Mouse (Mus musculus): ENCODE measurements around the gene Dnajc22.
"Not testable (repeated sequence)": the region's sequence is repeated elsewhere in the genome, so short reads cannot be mapped to it uniquely, and the experiment has no call there.

Dnajc22 gene

DNA sequence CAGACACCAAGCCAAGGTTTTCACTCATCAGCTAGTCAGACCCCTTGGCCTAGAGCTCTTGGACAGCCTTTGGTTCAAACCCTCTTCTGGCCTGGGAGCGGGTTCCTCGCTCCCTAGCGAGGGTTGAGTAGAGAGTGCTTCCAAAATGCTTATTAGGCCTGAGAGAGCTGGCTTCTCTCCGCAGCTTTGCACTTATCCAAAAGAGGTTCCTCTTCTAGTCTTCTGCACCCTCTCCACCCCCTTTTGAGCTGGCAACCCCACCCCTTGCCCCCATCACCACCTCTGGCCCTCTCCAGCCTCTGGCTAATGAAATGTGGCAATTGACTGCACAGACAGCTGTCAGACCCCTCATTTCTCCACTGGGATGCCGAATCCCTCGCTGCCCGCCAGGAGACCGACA, at the start of gene Dnajc22:
TSS of gene Dnajc22 (plus strand) at position 301 of the 400 bp plus-strand sequence.
- no peak for DNase-seq (ENCODE audit: low spot score in 2 of 2)

DNA sequence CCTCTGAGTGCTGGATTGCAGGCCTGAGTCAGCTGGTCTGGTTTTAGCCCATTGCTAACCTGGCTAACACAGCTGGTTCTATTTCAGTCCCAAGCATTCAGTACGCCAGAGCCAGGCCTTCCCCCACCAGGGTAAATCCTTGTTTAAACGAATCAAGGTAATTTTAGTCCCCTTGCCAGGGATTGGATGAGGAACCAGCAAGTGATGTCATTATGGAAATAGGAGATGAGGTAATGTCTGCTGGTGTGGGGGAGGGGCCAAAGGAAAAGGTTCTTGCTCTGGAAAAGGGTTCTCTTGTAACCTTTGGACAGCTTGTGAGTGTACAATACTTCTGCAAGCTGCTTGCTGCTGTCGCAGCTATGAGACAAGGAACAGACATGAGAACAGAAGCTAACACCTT, 48.1 kb upstream of the Dnajc22 start:
- DNase-seq (ENCODE audit: low spot score in 2 of 2): no peak

DNA sequence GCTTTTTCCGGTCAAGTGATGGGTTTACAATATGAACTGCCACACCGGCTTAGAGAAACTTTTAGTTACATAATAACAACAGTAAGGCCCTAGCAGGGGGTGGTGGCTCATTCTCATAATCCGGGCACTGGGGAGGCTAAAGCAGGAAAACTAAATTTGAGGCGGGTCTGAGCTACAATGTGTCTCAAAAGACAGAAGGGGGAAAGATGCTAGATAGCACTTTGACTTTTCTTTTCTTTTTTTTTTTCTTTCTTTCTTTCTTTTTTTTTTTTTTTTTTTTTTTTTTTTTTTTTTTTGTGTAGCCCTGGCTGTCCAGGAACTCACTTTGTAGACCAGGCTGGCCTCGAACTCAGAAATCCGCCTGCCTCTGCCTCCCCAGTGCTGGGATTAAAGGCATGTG, 47.2 kb upstream of the Dnajc22 start:
- DNase-seq (ENCODE audit: low spot score in 2 of 2): not testable (repeated sequence)

DNA sequence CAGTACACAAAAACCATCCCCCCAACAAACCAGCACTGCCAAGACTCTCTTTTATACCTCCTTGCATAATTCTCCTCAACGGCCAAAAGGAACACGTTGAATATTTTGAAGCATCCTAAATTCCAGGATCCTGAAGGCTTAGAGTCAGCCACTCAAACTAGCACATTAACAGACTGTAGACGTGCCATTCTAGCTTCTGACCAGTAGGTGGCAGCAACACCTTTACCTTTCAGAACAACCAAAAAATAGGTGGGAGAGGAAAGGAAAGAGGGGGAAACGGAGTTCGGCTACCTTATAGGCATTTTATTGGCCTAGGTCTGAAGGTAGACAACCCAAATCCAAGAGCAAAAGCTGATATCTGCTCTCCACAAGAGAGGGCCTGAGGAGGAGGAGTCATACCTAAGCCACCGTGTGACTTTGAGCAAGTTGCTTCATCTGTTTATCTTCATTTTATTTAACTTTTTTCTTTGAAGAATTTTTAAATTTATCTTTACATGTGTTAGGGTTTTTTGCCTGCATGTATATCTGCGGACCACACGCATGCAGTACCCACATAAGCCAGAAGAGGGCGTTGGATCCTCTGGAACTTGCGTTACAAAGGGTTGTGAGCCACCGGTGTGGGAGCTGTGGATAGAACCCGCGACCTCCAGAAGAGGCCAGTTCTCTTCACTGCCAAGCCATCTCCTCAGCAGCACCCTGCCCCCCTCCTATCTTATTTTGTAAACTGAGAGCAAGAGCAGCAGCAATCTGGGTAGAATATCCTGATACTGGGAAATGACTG, 43.3 kb upstream of the Dnajc22 start:
- DNase-seq (ENCODE audit: low spot score in 2 of 2): peak in 1 of 2 experiments; percentile 60

DNA sequence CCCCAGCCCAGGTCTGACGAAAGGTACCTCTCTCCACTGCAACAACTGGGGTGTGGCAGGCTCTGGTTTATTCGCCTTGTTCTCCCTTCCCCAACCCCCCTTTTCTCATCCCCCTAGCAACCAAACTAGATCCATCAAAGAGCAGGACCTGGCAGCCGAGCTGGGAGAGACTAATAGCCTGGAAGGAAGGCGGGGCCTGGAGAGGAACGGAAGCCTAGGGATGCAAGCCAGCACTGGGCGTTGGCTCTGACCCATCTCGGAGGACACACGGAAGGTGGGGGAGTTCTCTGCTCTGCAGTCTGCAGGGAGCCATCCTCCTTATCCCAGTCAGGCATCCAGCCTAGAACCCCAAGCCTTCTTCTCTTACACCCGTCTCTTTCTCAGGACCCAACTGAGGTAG, 39.6 kb upstream of the Dnajc22 start:
- DNase-seq (ENCODE audit: low spot score in 2 of 2): no peak

DNA sequence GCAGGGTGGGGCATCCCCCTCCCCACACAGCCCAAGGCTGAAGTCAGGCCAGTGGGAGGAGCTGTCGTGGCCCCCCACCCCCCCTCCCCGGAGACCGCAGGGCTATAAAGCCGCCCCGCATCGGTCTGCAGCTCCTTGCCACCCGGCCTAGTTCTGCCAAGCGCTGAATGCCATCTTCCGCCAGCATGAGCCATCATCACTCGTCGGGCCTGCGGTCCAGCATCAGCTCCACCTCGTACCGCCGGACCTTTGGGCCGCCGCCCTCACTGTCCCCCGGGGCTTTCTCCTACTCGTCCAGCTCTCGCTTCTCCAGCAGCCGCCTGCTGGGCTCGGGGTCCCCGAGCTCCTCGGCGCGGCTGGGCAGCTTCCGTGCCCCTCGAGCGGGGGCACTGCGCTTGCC, 37.9 kb upstream of the Dnajc22 start, which contains the start of gene Prph:
TSS of gene Prph (plus strand) at position 135 of the 400 bp plus-strand sequence.
- DNase-seq (ENCODE audit: low spot score in 2 of 2): no peak

DNA sequence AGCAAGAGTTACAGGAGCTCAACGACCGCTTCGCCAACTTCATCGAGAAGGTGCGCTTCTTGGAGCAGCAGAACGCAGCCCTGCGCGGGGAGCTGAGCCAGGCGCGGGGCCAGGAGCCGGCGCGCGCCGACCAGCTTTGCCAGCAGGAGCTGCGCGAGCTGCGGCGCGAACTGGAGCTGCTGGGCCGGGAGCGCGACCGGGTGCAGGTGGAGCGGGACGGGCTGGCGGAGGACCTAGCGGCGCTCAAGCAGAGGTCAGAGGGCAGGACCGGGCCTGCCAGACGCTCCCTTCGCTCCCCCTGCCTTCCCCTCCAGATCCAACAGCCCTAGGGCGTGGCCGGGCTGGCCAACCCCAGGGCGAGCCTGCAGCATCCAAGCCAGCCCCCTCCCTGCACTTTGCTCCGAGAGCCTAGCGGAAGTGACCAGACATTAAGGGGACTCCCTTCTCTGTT, 37.4 kb upstream of the Dnajc22 start:
- DNase-seq (ENCODE audit: low spot score in 2 of 2): no peak

DNA sequence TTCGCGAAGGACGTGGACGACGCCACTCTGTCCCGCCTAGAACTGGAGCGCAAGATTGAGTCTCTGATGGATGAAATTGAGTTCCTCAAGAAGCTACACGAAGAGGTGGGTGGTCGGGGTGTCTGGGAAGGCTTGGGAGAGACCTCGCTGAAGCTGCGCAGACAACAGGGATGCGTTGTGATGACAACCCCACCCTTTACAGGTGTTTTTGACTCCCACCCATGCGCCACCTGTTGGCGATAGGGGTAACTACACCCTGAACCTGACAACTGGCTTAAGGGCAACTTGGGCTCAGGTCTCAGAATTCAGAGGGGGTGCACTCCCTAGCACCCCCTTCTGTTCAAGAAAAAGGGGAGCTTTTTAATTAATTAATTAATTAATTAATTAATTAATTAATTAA, 36.6 kb upstream of the Dnajc22 start:
- no peak for DNase-seq (ENCODE audit: low spot score in 2 of 2)

DNA sequence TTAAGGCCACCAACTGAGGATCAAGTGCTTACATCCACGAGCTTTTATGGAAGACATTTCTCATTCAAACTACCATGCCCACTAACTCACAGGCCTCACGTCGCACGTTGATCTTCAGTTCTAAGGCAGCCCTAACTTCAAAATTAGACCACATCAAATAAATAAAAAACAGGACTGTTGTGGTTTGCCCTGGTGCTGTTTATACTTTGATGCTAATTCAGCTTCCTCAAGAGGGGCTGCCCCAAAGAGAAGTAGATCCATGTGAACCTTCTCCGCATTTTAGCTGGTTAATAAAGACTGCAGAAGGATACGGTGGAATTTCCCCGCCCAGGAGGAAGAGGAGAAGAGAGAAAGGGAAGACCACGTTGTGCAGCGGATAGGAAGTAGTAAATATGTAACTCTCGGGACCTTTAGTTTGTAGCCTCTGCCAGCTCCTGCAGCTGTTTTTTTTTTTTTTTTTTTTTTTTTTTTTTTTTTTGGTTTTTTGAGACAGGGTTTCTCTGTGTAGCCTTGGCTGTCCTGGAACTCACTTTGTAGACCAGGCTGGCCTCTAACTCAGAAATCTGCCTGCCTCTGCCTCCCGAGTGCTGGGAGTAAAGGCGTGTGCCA, 27.3 kb upstream of the Dnajc22 start:
- DNase-seq (ENCODE audit: low spot score in 2 of 2): no peak

DNA sequence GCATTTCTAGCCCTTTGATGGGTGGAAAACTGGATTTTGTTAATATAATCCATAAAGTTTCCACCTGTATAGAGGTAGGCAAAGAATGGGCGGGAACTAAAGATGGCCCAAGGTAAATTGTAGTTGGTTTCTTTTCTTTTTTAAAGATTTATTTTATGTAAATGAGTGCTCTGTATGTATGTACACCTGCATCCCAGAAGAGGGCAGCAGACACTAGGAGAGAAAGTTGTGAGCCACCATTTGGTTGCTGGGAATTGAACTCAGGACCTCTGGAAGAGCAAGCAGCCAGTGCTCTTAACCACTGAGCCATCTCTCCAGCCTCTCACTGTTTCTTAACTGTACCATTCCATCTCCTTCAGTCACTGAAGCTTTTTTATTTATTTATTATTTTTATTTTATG, 21.0 kb upstream of the Dnajc22 start:
- no peak for DNase-seq (ENCODE audit: low spot score in 2 of 2)

DNA sequence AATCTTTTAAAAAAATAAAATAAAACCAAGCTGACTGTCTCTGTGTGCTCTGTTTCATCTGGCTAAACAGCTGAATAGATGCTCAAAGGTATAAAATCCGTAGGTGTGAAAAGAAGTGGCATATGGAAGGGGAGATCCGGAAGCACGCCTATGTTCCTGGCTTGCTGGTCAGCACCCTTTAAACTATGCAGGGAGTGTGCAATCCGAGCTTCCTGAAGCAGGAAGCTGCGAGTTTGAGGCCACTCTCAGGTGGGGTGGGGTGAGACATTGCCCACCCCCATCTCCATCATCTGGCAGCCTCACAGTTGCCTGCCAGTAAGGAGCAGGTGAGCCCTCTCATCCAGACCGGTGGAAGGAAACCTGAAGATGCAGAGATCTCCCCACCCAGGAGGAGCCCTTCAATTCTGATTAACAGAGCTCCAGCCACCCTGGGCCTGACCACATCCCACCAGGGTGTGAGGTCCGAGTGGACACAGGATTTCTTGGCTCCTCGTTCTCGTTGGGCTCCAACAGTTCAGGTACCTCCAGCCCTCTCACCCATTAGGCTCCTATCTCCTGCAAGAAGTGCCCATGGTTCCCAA, 18.9 kb upstream of the Dnajc22 start, which contains the start of gene Troap:
TSS of gene Troap (plus strand) at position 557 of the 581 bp plus-strand sequence.
- DNase-seq (ENCODE audit: low spot score in 2 of 2): no peak

DNA sequence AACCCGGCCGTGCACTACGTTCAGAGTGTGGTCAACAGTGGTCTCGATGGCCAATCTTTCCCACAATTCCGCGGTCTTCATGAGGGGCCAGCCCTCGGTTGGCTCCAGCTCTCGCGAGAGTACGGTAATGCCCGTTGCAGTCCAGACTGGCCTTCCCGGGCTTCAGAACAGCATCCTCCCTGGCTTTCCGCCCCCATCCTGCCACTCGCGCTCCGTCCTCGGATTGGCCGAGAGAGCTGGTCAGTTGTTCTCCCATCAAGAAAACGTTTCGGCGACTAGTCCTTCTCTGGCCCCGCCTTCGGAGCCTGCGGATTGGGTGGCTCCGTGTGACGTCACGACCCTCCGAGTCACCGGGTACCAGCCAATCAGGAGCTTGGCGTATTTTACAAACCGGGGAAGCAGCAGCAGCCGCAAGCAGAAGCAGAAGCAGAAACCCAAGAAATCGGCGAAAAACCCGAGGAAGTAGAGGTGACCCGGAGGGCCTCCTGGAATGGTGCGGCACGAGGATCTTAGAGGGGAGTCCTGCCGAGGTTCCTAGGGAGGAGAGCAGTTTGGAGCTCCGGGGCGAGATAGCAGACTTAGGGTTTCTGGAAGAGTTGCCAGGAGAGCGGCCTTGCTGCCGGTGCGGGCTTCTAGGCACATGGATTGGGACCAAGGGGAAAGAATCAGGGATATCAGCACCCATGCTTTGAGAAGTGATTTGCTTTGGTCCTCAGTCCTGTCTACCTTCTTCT, 18.2 kb upstream of the Dnajc22 start:
- DNase-seq (ENCODE audit: low spot score in 2 of 2): peak; percentile 98

DNA sequence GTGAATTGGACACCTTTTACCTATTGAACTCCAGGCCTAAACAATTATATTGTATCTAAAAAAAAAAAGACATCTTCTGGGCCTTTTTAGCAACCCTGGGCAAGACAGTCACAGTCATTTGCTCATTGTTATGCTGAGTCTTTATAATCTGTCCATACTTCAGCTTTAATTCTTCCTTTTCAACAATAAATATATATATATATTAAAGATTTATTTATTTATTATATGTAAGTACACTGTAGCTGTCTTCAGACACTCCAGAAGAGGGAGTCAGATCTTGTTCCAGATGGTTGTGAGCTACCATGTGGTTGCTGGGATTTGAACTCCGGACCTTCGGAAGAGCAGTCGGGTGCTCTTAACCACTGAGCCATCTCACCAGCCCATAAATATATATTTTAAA, 17.0 kb upstream of the Dnajc22 start:
- DNase-seq (ENCODE audit: low spot score in 2 of 2): not testable (repeated sequence)

DNA sequence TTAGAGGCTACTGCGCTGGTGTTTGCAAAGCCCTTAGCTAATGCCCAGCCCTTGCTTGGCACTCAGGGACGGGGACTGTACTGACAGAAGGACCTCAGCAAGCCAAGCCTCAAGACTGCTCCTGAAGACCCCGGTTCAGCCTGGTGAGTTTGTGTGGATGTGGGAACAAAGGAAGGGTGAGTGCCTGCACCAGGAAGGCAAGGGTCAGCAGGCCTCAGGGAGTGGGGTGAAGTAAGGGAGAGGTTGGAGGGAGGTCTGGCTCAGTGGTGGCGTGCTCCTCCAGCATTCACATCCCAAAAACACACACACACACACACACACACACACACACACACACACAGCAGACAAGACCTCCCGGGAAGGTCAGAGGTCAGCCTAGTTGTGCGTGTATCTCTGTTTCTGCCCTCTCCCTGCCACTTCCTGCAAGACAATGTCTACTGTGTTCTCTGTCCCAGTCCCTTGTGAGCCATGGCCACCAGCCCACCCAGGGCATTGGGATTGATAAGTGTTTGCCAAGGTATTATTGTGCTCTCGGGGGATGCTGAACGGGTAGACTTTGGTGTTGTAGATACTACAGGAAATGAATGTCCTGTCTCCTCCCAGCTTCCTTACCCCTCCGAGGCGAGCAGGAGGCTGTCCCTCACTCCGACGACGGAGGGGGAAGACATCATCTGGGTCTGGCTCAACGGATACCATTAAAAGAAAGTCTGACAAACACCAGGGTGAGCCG, 14.6 kb upstream of the Dnajc22 start:
- DNase-seq (ENCODE audit: low spot score in 2 of 2): no peak

DNA sequence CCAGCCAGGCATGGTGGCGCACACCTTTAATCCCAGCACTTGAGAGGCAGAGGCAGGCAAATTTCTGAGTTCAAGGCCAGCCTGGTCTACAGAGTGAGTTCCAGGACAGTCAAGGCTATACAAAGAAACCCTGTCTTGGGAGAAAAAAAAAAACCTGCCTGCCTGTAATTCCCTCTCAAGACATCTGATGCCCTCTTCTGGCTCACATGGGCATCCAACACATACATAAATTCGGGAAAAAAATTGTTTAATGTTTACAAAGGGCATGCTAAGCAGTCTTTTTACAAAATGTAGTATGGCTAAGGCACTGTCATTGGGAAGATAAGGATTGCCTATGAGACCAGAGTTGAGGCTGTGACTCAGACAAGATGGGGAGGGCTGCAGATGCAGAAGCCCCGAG, 13.2 kb upstream of the Dnajc22 start:
- DNase-seq (ENCODE audit: low spot score in 2 of 2): no peak

DNA sequence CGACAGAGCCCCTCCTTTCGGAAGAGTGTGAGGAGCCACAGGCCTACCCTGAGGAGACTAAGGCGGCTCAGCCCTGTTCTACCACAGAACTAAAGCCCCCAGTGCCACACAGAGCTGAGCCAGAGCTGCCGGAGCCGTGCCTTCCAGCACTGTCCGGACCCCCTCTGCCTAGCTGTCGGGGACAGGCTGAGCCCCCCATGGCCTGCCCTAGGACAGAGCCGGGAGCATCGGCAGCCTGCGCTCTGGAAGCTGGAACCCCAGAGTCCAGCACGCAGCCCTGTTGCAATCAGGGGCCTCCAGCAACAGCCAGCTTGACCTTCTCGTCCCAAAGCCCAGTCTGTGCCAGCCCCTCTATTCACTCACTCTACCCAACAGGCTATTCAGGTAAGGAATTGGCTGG, 10.6 kb upstream of the Dnajc22 start:
- DNase-seq (ENCODE audit: low spot score in 2 of 2): no peak

DNA sequence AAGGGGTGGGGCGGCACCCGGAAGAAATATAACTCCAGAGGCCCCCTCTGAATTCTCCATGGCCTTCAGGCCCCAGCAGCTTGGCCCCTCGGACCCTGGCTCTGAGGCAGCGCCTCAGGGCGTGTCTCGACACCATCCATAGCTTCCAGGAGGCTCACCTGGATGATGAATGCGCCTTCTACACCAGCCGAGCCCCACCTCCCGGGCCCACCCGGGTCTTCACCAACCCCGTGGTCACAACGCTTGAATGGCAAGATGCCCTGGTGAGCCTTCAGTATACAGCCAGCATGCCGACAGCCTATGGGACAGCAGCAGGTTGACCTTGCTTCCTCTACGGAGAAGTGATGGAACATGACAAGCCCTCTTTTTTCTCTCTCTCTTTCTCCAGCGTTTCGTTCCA, 10.1 kb upstream of the Dnajc22 start:
- DNase-seq (ENCODE audit: low spot score in 2 of 2): no peak

DNA sequence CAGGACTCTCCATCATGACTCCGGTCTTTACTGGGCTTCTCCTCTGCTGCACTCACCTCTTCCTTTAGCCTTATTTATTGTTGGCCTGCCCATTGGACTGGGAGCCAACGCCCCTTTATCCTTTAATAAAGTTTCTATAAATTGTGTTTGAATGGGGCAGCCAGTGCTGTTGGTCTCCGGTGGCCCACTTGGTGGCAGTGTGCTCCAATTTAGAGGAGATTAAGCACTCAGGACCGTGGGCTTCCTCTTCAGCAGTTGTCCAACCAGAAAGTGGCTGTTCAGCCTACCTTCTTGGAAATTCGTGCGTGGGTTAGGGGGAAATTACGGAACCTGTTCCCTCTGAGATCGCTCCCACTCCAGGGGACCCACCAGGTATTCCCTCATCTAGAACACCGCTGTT, 9.7 kb upstream of the Dnajc22 start:
- DNase-seq (ENCODE audit: low spot score in 2 of 2): no peak

DNA sequence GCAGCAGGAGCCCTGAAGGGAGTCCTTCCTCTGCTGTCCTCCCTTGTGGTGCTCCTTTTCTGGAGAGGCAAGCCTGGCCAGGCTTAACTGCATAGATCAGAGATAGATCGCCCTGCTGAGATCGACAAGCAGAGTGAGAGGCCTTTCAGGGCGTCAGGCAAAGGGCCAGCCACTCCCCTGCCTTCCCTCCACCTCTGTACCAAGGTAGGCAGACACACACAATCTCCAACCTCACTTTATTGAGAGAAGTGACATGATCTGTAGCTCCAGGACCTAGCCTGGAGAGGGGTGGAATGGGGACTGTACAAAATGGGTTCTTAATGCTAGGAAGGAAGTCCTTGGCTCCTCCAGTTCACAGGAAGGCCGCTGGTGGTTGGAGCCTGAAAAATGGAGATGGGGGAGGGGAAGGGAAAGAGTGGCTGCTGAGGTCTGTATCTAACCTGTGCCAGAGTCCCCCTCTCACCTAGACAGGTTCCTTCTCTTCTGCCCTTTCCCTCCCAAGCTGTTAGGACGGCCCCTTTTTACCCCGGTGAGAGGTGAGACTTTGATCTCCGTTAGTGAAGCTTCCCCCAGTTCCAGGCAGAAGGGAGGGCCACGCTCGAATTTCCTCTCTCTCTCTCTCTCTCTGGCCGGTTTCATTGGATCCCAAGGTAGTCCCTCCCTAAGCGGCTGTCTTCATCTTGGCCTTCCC, 9.0 kb upstream of the Dnajc22 start:
- no peak for DNase-seq (ENCODE audit: low spot score in 2 of 2)

DNA sequence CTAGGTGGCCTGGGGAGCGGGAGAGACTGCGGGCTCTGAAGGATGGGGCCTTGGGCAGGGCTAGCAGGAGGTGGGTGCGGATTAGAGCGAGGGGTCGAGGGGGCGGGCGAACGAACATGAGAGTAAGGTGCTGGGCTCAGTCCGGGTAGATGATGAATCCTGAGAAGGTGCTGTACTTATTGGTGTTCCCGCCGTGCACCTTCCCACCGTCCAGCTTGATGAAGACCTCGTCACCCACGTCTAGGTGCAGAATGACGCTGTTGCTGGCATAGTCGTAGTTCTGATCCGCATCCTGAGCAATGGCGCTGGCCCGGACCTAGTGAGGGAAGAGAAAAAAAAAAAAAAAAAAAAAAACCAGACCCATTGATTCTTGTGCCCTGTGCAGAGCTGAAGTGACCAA, 8.4 kb upstream of the Dnajc22 start:
- DNase-seq (ENCODE audit: low spot score in 2 of 2): no peak

DNA sequence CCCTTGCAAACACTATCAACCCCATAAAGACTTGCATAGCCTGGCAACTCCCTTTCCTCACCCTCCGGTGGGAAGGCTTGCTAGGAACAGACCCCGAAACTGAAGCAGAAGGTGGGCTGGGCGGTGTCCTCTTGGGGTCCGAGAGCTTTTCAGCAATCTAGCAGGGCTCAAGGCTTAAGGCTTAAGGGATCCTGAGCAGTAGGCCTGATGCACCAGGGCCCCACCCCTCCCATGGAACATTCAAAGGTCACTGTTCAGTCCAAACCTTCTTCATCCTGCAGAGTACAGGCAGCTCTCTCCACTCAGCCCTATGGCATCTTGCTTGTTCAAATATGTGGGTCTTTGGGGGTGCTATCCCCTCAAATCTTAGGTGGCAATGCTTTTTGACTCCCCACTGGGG, 7.0 kb upstream of the Dnajc22 start:
- no peak for DNase-seq (ENCODE audit: low spot score in 2 of 2)

Data from heart, adult 9 months (tissue).